Mouse (Mus musculus): ENCODE results near the gene Vmn2r105. TPM values are rescaled to one million over a fixed set of nuclear protein-coding genes. Genes with fewer than 3 reads are reported as not detected.

Vmn2r105 gene
- total RNA-seq (2023; ENCODE audit: inconsistent age): not detected in 4 replicates

DNA sequence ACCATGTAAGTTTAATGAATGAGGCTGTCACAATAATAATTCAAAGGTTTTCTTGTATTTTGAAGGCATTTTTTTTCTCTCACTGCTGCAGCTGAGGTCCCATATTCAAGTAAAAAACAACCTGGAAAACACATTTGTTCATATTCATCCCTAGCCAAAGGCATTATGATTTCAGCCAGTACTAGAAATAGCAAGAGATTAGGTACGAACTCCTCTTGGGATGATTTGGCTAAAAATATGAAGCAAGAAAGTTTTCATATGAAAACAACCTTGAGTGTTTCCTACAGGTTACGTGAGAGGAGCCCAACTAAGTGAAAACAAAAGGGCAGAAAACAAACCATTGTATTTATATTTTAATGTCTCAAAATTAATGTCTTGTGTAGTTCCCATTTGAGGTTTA, at the start of gene Vmn2r105:
Vmn2r105 (minus strand) TSS at position 101 of the 400 bp plus-strand sequence.

DNA sequence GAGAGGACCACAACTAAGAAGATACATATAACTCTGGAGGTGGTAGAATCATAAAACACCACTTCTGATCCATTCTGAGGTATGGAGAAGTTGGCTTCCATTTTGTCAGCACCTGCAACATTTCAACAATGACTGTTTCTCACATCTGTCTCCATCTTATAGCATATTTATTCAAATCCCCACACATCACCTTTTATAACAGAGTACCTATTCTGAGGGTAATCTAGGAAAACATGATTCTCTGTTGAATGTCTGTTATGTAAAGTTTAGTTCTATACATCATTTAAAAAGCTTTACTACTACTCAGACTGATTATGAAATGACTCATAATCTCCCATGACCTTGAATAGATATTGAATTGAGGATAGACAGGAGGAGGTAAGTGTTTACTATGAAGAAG, 51.9 kb downstream of the Vmn2r105 start, which contains the start of gene Fpr-rs6:
Fpr-rs6 (minus strand) TSS at position 101 of the 400 bp plus-strand sequence.

Other genes starting within 250 kb of the Vmn2r105 start
- gene Vmn2r104, start 186.7 kb downstream of the Vmn2r105 start, total RNA-seq (2023; ENCODE audit: inconsistent age): not detected in 4 replicates
- not detected in 4 replicates for gene Fpr-rs7, start 120.8 kb downstream of the Vmn2r105 start, total RNA-seq (2023; ENCODE audit: inconsistent age)
- gene Fpr-rs6, start 52.0 kb downstream of the Vmn2r105 start, total RNA-seq (2023; ENCODE audit: inconsistent age): not detected in 4 replicates
- not detected in 4 replicates for gene Vmn2r106, start 50.5 kb upstream of the Vmn2r105 start, total RNA-seq (2023; ENCODE audit: inconsistent age)
- gene Vmn2r107, start 110.2 kb upstream of the Vmn2r105 start, total RNA-seq (2023; ENCODE audit: inconsistent age): not detected in 4 replicates
- not detected in 4 replicates for gene Vmn1r224, start 179.1 kb upstream of the Vmn2r105 start, total RNA-seq (2023; ENCODE audit: inconsistent age)
- 0.06 to 0.10 TPM (median 0.10 TPM) in 3 of 4 replicates, not detected in the other for gene Vmn2r108, start 246.3 kb upstream of the Vmn2r105 start, total RNA-seq (2023; ENCODE audit: inconsistent age)